Mouse (Mus musculus) forebrain, embryonic 11.5 days (tissue): ENCODE measurements around the gene Slc6a12. TPM values are rescaled to one million over a fixed set of nuclear protein-coding genes. Genes with fewer than 3 reads are reported as not detected.

ENCODE experiments used
- ATAC-seq: fragments of 200-750 bp; cut with Nextera tagmentation; replicated peaks from 2 replicates; pipeline ENCODE4 v1.8.0; 2017; ENCODE audit warnings: moderate TSS enrichment; ENCODE audit not compliant: low FRiP score
- DNase-seq: peaks from one replicate; pipeline ENCODE4 v3.0.0-alpha.2; 2017; ENCODE audit warnings: low spot score
- H3K27ac ChIP-seq: fragments of 300-500 bp; sonication (generic); 2 replicates; pipeline ENCODE4 v1.5.1; 2014; ENCODE audit warnings: low read depth, low read length
- H3K27me3 ChIP-seq: fragments of 300-500 bp; sonication (generic); 2 replicates; pipeline ENCODE4 v1.6.1; 2014; ENCODE audit warnings: mild to moderate bottlenecking, low read length, mixed read lengths; ENCODE audit not compliant: control insufficient read depth, insufficient read depth
- H3K36me3 ChIP-seq: fragments of 300-500 bp; sonication (generic); 2 replicates; pipeline ENCODE4 v1.6.1; 2014; ENCODE audit warnings: mild to moderate bottlenecking, low read length, moderate library complexity, mixed read lengths; ENCODE audit not compliant: control insufficient read depth, insufficient read depth
- H3K4me1 ChIP-seq: fragments of 300-500 bp; sonication (generic); replicated peaks from 2 replicates; pipeline ENCODE4 v1.6.1; 2014; ENCODE audit warnings: low read length, mixed read lengths; ENCODE audit not compliant: control insufficient read depth, insufficient read depth
- H3K4me2 ChIP-seq: fragments of 300-500 bp; sonication (generic); 2 replicates; pipeline ENCODE4 v1.6.1; 2014; ENCODE audit warnings: low read depth, mild to moderate bottlenecking, low read length, moderate library complexity, mixed read lengths; ENCODE audit not compliant: severe bottlenecking
- H3K4me3 ChIP-seq: fragments of 300-500 bp; sonication (generic); 2 replicates; pipeline ENCODE4 v1.5.1; 2014; ENCODE audit warnings: low read depth, low read length
- H3K9ac ChIP-seq: fragments of 300-500 bp; sonication (generic); 2 replicates; pipeline ENCODE4 v1.6.1; 2014; ENCODE audit warnings: low read length
- H3K9me3 ChIP-seq: fragments of 300-500 bp; sonication (generic); 2 replicates; pipeline ENCODE4 v1.6.1; 2016; ENCODE audit warnings: low read length, mixed read lengths; ENCODE audit not compliant: control insufficient read depth
- WGBS: fragments of 180-500 bp; shearing (Covaris S2); extraction: QIAGEN DNeasy Blood & Tissue Kit; methylation state at CpG from one replicate; pipeline ENCODE4 v1.1.7; 2014; 5-methylcytosine and 5-hydroxymethylcytosine counted together
- polyA plus RNA-seq: library from polyadenylated mRNA; unstranded; fragments of >200 nt; fragmentation: Nextera tagmentation; extraction: Ambion mirVana; gene quantifications from 2 replicates; pipeline ENCODE4 v1.2.1, GENCODE M21; 2014

Gene Slc6a12
- 0.15 TPM in 1 of 2 replicates, not detected in the other for polyA plus RNA-seq

DNA sequence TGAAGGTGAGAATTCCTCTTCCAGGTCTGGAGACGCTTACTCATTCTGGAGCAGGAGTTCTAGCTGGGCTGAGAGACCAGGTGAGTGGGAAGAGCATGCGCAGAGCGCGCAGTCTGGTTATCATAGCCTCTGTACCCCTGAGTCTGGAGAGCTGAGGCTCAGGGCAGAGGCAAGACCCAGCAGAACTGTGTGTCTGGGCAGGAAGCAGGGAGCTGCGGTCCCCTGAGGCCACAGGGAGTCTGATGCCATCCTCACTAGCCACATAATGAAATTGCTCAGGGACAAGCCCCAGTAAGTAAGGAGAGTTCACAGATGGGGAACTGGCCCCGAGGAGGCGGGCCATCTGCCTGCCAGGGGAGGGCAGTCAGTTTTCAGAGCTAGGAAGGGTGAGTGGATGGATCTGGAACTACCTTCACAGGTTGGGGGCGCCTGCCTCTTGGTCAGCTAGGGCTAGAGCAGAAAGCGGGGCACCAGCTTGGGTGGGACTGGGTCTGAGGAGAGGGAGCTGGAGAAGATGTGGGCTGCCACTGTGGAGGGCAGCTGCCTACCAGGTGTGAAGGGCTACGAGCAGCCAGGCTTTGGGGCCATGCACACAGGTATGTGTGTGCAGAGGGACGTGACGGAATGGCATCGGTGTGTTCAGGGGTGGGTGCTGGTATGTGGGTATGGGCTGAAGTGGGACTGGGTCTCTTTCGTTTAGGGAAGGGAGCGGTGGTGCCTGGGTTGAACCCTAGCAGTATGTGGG is at the start of gene Slc6a12:
Slc6a12 (plus strand) TSS at position 51 of the 745 bp plus-strand sequence.
- H3K9ac ChIP-seq = no peak within 1 kb of the TSS
- DNase-seq (no peak), ATAC-seq (no peak)
- H3K27ac ChIP-seq = no peak within 1 kb of the TSS
- H3K27me3 ChIP-seq = no peaks in the 10 kb centered on the region
- H3K4me1 ChIP-seq = no peaks in the 10 kb centered on the region
- WGBS = 79% methylated on average over 15 of the region's 15 CpGs
- no peak within 1 kb of the TSS for H3K4me3 ChIP-seq
- no peaks in the 10 kb centered on the region for H3K9me3 ChIP-seq
- no peak within 1 kb of the TSS for H3K4me2 ChIP-seq
- H3K36me3 ChIP-seq = no peaks in the 10 kb centered on the region

DNA sequence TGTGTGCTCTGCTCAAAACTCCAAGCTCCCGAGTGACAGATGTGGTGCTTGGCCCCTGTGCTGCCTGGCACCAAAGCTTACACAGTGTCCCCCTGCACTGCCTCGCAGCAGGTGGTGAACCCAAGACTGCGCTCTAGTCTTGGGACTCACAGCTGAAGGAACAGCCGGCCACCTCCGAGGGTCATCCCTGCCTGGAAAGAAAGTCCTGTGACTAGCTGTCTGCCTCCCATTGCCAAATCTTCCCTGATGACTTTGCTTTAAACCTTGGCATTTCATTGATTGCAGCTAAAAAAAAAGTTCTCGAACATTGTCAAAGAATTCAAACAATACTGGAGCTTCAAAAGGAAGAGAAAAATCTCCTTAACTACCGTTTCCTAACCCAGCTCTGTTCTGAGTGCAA is 43.6 kb upstream of the Slc6a12 start:
- no peaks in the 10 kb centered on the region for H3K27me3 ChIP-seq
- H3K27ac ChIP-seq = no peak overlapping the region
- H3K36me3 ChIP-seq = no peaks in the 10 kb centered on the region
- 56% methylated on average over 7 of the region's 7 CpGs for WGBS
- H3K9me3 ChIP-seq = no peaks in the 10 kb centered on the region
- ATAC-seq = no peak
- H3K4me2 ChIP-seq = no peak overlapping the region
- H3K4me3 ChIP-seq = no peak overlapping the region
- no peak for DNase-seq
- no peak overlapping the region for H3K9ac ChIP-seq
- 0 out of 2 replicates have a peak, but pooled peaks cover 5% of the 10 kb centered on the region for H3K4me1 ChIP-seq

DNA sequence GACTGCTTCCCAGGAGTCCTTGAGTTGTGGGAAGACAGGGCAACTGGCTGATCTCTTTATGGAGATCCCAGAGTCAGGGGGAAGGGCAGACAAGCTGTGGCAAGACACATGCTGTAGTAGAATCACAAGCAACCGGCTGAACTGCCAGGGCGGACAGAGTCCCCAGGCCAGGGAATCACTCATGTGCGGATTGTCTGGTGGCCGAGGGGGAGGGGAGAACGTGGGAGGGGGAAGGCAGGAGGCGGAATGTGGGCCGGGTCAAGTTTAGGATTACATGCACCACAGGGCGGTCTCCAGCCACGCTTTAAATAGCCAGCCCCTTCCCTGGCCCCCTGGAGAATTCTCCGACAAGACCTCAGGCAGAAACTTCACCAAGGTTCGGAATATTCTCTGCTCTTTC is 42.9 kb upstream of the Slc6a12 start, which contains the start of gene Slc6a13:
Slc6a13 (plus strand) TSS at position 274 of the 400 bp plus-strand sequence.
- Histone ChIP-seq H3K9me3 (no peaks in the 10 kb centered on the region), H3K9ac (no peak within 1 kb of the TSS), H3K27me3 (no peaks in the 10 kb centered on the region), H3K36me3 (no peaks in the 10 kb centered on the region), H3K27ac (no peak within 1 kb of the TSS), H3K4me1 (0 out of 2 replicates have a peak, but pooled peaks cover 5% of the 10 kb centered on the region), H3K4me2 (no peak within 1 kb of the TSS), H3K4me3 (no peak within 1 kb of the TSS)
- WGBS = 5% methylated on average over 11 of the region's 11 CpGs
- peak; percentile 70 for DNase-seq
- peak; percentile 61; the same call in 1 of the 2 replicates for ATAC-seq

DNA sequence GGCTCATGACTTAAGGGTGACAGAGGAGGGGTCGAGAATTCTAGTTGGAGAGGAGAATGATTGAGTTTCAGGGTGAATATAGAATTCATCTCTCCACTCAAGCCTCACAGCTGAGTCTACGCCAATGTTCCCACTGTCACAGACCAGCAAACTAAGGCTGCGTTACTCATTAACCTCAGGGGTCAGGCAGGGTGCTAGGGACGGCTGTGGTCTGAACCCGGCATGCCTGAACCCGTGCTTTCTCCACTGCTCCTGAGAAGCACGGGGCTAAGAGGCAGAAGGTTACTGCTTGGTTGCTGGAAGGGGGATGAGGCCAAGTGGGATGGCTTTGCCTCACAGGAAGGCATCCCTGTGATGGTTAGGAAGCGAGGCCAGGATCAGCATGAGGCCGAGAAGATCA is 42.4 kb upstream of the Slc6a12 start:
- DNase-seq (no peak), ATAC-seq (no peak)
- 69% methylated on average over 9 of the region's 9 CpGs for WGBS
- H3K27ac ChIP-seq = no peak overlapping the region
- no peak overlapping the region for H3K9ac ChIP-seq
- no peaks in the 10 kb centered on the region for H3K9me3 ChIP-seq
- no peak overlapping the region for H3K4me2 ChIP-seq
- no peaks in the 10 kb centered on the region for H3K36me3 ChIP-seq
- H3K4me1 ChIP-seq = 0 out of 2 replicates have a peak, but pooled peaks cover 5% of the 10 kb centered on the region
- H3K4me3 ChIP-seq = no peak overlapping the region
- H3K27me3 ChIP-seq = no peaks in the 10 kb centered on the region

DNA sequence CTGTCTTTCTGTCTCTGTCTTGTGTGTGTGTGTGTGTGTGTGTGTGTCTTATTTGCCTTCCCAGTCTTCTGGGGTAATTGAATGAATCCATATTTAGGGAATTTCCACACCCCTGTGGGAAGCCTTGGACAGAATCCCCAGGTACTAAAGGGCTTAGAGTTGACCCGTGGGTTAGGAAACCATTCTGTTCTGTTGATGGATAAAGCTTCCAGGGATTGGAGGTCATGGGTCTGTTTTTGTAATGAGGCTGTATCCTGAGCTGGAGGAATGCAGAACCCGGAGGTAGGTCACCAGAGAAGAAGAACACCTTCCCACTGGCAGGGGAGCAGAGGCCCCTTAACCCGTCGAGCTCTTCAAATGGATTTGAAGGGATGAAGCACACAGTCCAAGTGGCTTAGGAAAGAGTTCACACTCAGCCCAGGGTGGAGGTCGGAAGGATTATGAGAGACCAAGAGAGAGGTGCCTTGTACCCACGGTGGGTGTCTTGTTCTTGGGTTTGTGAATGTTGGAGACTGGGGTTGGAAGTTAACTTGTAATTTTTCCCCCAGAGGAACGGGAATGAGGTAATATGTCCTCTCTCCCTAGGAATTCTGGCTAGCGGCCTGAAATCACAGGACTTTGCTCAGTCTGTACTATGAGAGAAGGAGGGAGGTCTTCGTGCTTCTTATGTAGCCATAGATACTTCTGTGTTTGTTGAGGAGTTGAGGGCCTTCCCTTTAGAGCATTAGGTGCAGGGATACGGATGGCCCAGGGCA is 39.2 kb upstream of the Slc6a12 start:
- no peak for ATAC-seq
- H3K4me2 ChIP-seq = no peak overlapping the region
- 0 out of 2 replicates have a peak, but pooled peaks cover 5% of the 10 kb centered on the region for H3K4me1 ChIP-seq
- no peaks in the 10 kb centered on the region for H3K27me3 ChIP-seq
- H3K27ac ChIP-seq = no peak overlapping the region
- H3K4me3 ChIP-seq = no peak overlapping the region
- H3K9ac ChIP-seq = no peak overlapping the region
- DNase-seq = no peak
- no peaks in the 10 kb centered on the region for H3K36me3 ChIP-seq
- no peaks in the 10 kb centered on the region for H3K9me3 ChIP-seq
- WGBS = 69% methylated on average over 10 of the region's 10 CpGs

DNA sequence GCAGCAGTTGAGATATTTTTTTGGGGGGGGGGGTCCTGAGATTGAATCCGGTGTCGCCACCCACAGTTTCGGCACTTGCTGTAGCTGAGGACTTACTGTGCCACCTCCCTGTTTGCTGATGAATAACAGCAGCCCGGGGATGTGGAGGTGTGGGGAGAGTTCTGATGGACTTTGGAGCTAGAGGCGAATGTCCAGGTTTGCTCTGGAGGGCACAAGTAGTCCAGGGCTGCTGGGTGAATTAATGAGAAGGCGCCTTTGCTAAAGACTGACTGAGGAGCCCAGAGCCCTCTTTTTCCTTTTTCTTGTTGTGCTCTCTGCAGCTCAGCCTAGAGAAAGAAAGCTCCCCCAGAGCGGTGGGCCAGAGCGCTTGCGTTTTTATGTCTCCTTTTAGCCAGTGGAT is 38.2 kb upstream of the Slc6a12 start:
- Histone ChIP-seq H3K27me3 (no peaks in the 10 kb centered on the region), H3K4me3 (no peak overlapping the region), H3K9me3 (no peaks in the 10 kb centered on the region), H3K27ac (no peak overlapping the region), H3K4me1 (0 out of 2 replicates have a peak, but pooled peaks cover 5% of the 10 kb centered on the region), H3K36me3 (no peaks in the 10 kb centered on the region), H3K9ac (no peak overlapping the region), H3K4me2 (no peak overlapping the region)
- ATAC-seq (no peak), DNase-seq (no peak)
- WGBS = 80% methylated on average over 9 of the region's 9 CpGs

DNA sequence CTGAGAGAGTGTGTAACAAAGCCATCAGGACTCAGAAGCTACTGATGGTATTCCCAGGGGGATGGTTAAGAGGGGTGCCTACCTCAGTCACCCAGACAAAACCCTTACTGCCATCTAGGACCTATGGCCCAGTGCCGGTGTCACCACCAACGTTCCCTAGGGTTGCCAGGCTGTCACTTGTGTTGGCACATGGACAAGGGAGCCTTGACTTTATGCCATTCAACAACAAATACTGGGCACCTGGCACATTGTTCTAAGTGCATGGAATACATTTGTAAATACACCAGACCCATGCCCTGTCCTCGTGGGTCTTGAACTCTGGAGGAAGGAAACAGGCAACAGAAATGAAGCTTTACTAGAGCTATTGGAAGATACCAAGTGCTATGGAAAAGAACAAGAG is 37.3 kb upstream of the Slc6a12 start:
- no peaks in the 10 kb centered on the region for H3K4me1 ChIP-seq
- H3K36me3 ChIP-seq = no peaks in the 10 kb centered on the region
- H3K27ac ChIP-seq = no peak overlapping the region
- no peaks in the 10 kb centered on the region for H3K9me3 ChIP-seq
- no peak for DNase-seq
- WGBS = 86% methylated on average over 3 of the region's 3 CpGs
- H3K9ac ChIP-seq = no peak overlapping the region
- ATAC-seq = no peak
- no peak overlapping the region for H3K4me3 ChIP-seq
- no peaks in the 10 kb centered on the region for H3K27me3 ChIP-seq
- H3K4me2 ChIP-seq = no peak overlapping the region

DNA sequence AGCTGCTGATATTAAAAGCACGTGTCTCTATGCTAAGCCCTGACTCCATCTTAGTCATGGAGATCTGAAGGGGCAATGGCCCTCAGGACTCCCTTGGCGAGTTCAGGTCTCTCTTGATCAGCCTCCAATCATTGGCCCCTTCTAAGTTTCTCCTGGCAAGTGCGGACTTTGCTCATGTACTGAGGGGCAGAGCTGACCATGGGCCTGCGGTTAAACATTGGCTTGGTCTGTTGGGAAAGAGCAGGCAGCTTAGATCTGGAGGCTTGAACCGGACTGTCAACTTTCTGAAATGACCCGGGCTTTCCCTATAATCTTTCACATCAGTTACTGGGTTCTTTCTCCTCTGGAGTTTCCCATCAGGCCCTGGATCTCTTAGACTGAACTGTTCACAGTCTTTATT is 31.9 kb upstream of the Slc6a12 start:
- Histone ChIP-seq H3K9ac (no peak overlapping the region), H3K9me3 (no peaks in the 10 kb centered on the region), H3K4me3 (no peak overlapping the region), H3K36me3 (no peaks in the 10 kb centered on the region), H3K27ac (no peak overlapping the region), H3K27me3 (no peaks in the 10 kb centered on the region), H3K4me2 (no peak overlapping the region), H3K4me1 (no peaks in the 10 kb centered on the region)
- no peak for DNase-seq
- no peak for ATAC-seq
- WGBS = 82% methylated on average over 6 of the region's 6 CpGs
